Mouse (Mus musculus): ENCODE measurements at regions not wholly inside any gene's neighbourhood (a gene's known extent, or its start where the extent isn't known, plus 50 kb on each side); places are given as distances from the start of the nearest gene placed in this dataset.

DNA sequence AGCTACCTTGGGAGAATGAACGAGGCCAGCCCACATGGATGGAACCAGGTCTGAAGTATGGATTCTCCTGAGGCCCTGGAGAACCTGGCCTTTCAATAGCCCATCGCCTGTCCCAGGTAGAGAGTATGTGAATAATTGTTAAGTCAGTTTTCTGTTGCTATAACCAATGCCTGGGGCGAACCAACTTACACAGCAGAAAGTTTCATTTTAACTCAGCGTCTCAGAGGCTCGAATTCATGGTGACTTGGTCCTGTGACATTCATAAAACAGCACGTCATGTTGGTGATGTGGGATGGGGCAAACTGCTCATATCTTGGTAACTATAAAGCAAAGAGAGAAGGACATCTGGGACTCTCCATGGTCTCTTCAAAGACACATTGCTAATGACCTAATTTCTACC, 52.4 kb upstream of the Zmiz1 start:
- DNase-seq (ENCODE audit: low read depth) = no peak

DNA sequence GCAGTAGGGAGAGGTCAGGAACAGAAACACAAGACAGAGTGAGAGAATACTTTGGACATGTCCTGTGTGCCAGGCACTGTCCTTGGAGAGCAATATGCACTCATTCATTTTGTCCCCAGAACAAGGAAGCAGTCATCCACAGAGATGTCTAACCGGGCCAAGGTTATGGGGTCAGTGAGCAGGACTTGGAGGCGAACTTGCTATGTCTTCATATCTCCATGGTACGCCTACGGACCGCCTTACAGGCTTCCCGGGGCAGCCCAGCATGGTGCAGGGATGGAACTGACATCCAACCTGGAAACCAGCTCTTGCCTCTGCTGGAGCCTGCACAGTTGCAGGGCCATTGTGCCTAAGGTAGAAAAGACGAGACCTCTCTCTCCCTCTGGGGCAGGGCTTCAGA, 51.9 kb upstream of the Zmiz1 start:
- no peak for DNase-seq (ENCODE audit: low read depth)
